In genomic region chr11:116814884-116815415, GRCm38 (mm10) we compare ENCODE assay signal across 9 mouse cellular contexts. TPM values are rescaled to one million over a fixed set of nuclear protein-coding genes. Genes with fewer than 3 reads are reported as not detected.
DNase-seq lines count a peak whose midpoint lies in the region; ATAC-seq and TF ChIP-seq lines count a peak whose summit lies in the region.
"Had no signal": no experiment of that assay in that cellular context is flagged by ENCODE, and none has a peak within 500 bp of the region (broad histone marks: within the 10 kb centered on the region; RNA-seq: fewer than 3 reads in every experiment).

No protein-coding gene starts in this region.

- no peaks in the 10 kb centered on the region for H3K9me3 ChIP-seq in kidney, postnatal 0 days (replicated peaks; ENCODE audit: low read length)
- H3K9me3 ChIP-seq in embryonic facial prominence, embryonic 13.5 days: no peaks in the 10 kb centered on the region
- H3K9me3 ChIP-seq in hindbrain, embryonic 16.5 days (ENCODE audit: control insufficient read depth, low read length): no peaks in the 10 kb centered on the region
- H3K9me3 ChIP-seq in neural tube, embryonic 12.5 days: no peaks in the 10 kb centered on the region
- H3K9me3 ChIP-seq: liver, embryonic 15.5 days had no signal

- no peak for TF ChIP-seq CTCF in kidney, postnatal 0 days (IDR thresholded peaks at IDR 0.05; ENCODE audit: low read depth)

- peaks cover 49% of the 10 kb centered on the region for H3K4me1 ChIP-seq in kidney, postnatal 0 days (replicated peaks; ENCODE audit: insufficient read depth, low read length)
- peaks cover 64% of the 10 kb centered on the region for H3K4me1 ChIP-seq in embryonic facial prominence, embryonic 13.5 days
- peaks cover 53% of the 10 kb centered on the region for H3K4me1 ChIP-seq in hindbrain, embryonic 16.5 days (ENCODE audit: control insufficient read depth, insufficient read depth, low read depth, low read length)
- peaks cover 81% of the 10 kb centered on the region for H3K4me1 ChIP-seq in neural tube, embryonic 12.5 days

- peak overlapping the region; percentile 29; the same call in 1 of the 2 replicates for H3K4me2 ChIP-seq in kidney, postnatal 0 days (ENCODE audit: low read length)
- peak overlapping the region; percentile 45 for H3K4me2 ChIP-seq in embryonic facial prominence, embryonic 13.5 days
- H3K4me2 ChIP-seq in hindbrain, embryonic 16.5 days (ENCODE audit: low read length): peak overlapping the region; percentile 22; the same call in 1 of the 2 replicates
- peak overlapping the region; percentile 39 for H3K4me2 ChIP-seq in neural tube, embryonic 12.5 days (replicated peaks)
- H3K4me2 ChIP-seq: liver, embryonic 15.5 days had no signal

- WGBS in kidney, postnatal 0 days: 26% methylated on average over 7 of the region's 7 CpGs
- 26% methylated on average over 7 of the region's 7 CpGs for WGBS in embryonic facial prominence, embryonic 13.5 days
- WGBS in hindbrain, embryonic 16.5 days: 15% methylated on average over 7 of the region's 7 CpGs
- 22% methylated on average over 7 of the region's 7 CpGs for WGBS in neural tube, embryonic 12.5 days

- H3K9ac ChIP-seq in kidney, postnatal 0 days (ENCODE audit: low read depth, low read length): no peak overlapping the region
- peak overlapping the region; percentile 53; the same call in 1 of the 2 replicates for H3K9ac ChIP-seq in embryonic facial prominence, embryonic 13.5 days
- peak overlapping the region; percentile 36 for H3K9ac ChIP-seq in hindbrain, embryonic 16.5 days (ENCODE audit: low read depth, low read length)
- no peak overlapping the region for H3K9ac ChIP-seq in neural tube, embryonic 12.5 days
- H3K9ac ChIP-seq: liver, embryonic 15.5 days had no signal

- no peak for DNase-seq in kidney, postnatal 0 days (ENCODE audit: low spot score)
- DNase-seq in kidney, adult 8-10 months: no peak
- DNase-seq in frontal cortex, postnatal 14 days (ENCODE audit: low spot score in 2 of 2): no peak
- no peak for DNase-seq in layer of hippocampus, postnatal 25 days (ENCODE audit: extremely low spot score in 1 of 2, low spot score in 1 of 2)

- peak overlapping the region; percentile 81 for H3K27ac ChIP-seq in kidney, postnatal 0 days
- H3K27ac ChIP-seq in embryonic facial prominence, embryonic 13.5 days: peak overlapping the region; percentile 94
- H3K27ac ChIP-seq in hindbrain, embryonic 16.5 days (ENCODE audit: low read depth, low read length): peak overlapping the region; percentile 88
- peak overlapping the region; percentile 87 for H3K27ac ChIP-seq in neural tube, embryonic 12.5 days
- H3K27ac ChIP-seq: liver, embryonic 15.5 days had no signal

- no peaks in the 10 kb centered on the region for H3K27me3 ChIP-seq in kidney, postnatal 0 days (ENCODE audit: insufficient read depth, low read length)
- H3K27me3 ChIP-seq in embryonic facial prominence, embryonic 13.5 days: peaks cover 8% of the 10 kb centered on the region; the same call in 1 of the 2 replicates
- no peaks in the 10 kb centered on the region for H3K27me3 ChIP-seq in hindbrain, embryonic 16.5 days (replicated peaks; ENCODE audit: control insufficient read depth, insufficient read depth, low read length)
- no peaks in the 10 kb centered on the region for H3K27me3 ChIP-seq in neural tube, embryonic 12.5 days (replicated peaks)

- H3K4me3 ChIP-seq in kidney, postnatal 0 days (replicated peaks; ENCODE audit: low read depth, low read length): no peak overlapping the region
- no peak overlapping the region; the same call in 1 of the 2 replicates for H3K4me3 ChIP-seq in embryonic facial prominence, embryonic 13.5 days
- no peak overlapping the region for H3K4me3 ChIP-seq in hindbrain, embryonic 16.5 days (ENCODE audit: low read length)
- H3K4me3 ChIP-seq in neural tube, embryonic 12.5 days: no peak overlapping the region
- H3K4me3 ChIP-seq: liver, embryonic 15.5 days had no signal

- 0 out of 2 replicates have a peak, but pooled peaks cover 2% of the 10 kb centered on the region for H3K36me3 ChIP-seq in kidney, postnatal 0 days (ENCODE audit: insufficient read depth, low read length)
- H3K36me3 ChIP-seq in embryonic facial prominence, embryonic 13.5 days: no peaks in the 10 kb centered on the region
- H3K36me3 ChIP-seq in hindbrain, embryonic 16.5 days (ENCODE audit: control insufficient read depth, insufficient read depth, low read length): no peaks in the 10 kb centered on the region
- H3K36me3 ChIP-seq in neural tube, embryonic 12.5 days: peaks cover 2% of the 10 kb centered on the region; the same call in 1 of the 2 replicates
- H3K36me3 ChIP-seq: liver, embryonic 15.5 days had no signal

- no peak for ATAC-seq in kidney, postnatal 0 days (replicated peaks; ENCODE audit: low FRiP score, low read depth)
- no peak for ATAC-seq in embryonic facial prominence, embryonic 13.5 days (ENCODE audit: insufficient number of reproducible peaks, insufficient read depth, low FRiP score, low TSS enrichment, low read depth)
- no peak for ATAC-seq in hindbrain, embryonic 16.5 days
- ATAC-seq in neural tube, embryonic 12.5 days (ENCODE audit: low FRiP score, low read depth): no peak
- no peak for ATAC-seq in megakaryocyte, adult 5-6 weeks (ENCODE audit: poor library complexity, severe bottlenecking)

RNA-seq across cellular contexts. Expression of gene Mxra7, which starts 12.9 kb away (rescaled TPM):
- polyA plus RNA-seq in kidney, postnatal 0 days (2015; fragmentation: Nextera tagmentation; extraction: Ambion mirVana): 17.6 and 18.3 TPM in 2 replicates
- 19.6 and 19.7 TPM in 2 replicates for polyA plus RNA-seq in embryonic facial prominence, embryonic 13.5 days (2015; fragmentation: Nextera tagmentation; extraction: Ambion mirVana)
- 33.7 and 37.7 TPM in 2 replicates for polyA plus RNA-seq in hindbrain, embryonic 16.5 days (2015; fragmentation: Nextera tagmentation; extraction: Ambion mirVana)
- polyA plus RNA-seq in neural tube, embryonic 12.5 days (2016; fragmentation: Nextera tagmentation; extraction: Ambion mirVana): 91.2 and 110 TPM in 2 replicates
- 0.55 TPM in 1 of 2 replicates, not detected in the other for total RNA-seq in megakaryocyte, adult 5-6 weeks (2015)
- total RNA-seq in megakaryocyte, adult 5-6 weeks (2017): 0.33 TPM in 1 of 2 replicates, not detected in the other
- total RNA-seq in layer of hippocampus, postnatal 25 days (2021): 10 to 100 TPM; 16.8 to 21.2 TPM

RNA-seq across cellular contexts. Expression of gene Mettl23, which starts 28.1 kb away (rescaled TPM):
- polyA plus RNA-seq in kidney, postnatal 0 days (2015; fragmentation: Nextera tagmentation; extraction: Ambion mirVana): 60.2 and 71.5 TPM in 2 replicates
- 78.6 and 84.4 TPM in 2 replicates for polyA plus RNA-seq in embryonic facial prominence, embryonic 13.5 days (2015; fragmentation: Nextera tagmentation; extraction: Ambion mirVana)
- polyA plus RNA-seq in hindbrain, embryonic 16.5 days (2015; fragmentation: Nextera tagmentation; extraction: Ambion mirVana): 62.6 and 62.8 TPM in 2 replicates
- 63.7 and 64.0 TPM in 2 replicates for polyA plus RNA-seq in neural tube, embryonic 12.5 days (2016; fragmentation: Nextera tagmentation; extraction: Ambion mirVana)
- total RNA-seq in megakaryocyte, adult 5-6 weeks (2015): 55.4 and 61.3 TPM in 2 replicates
- total RNA-seq in megakaryocyte, adult 5-6 weeks (2017): 38.5 and 42.6 TPM in 2 replicates
- total RNA-seq in layer of hippocampus, postnatal 25 days (2021): 10 to 100 TPM; 23.8 to 29.5 TPM

RNA-seq across cellular contexts. Expression of gene Jmjd6, which starts 28.3 kb away (rescaled TPM):
- polyA plus RNA-seq in kidney, postnatal 0 days (2015; fragmentation: Nextera tagmentation; extraction: Ambion mirVana): 52.8 and 54.1 TPM in 2 replicates
- 73.4 and 77.7 TPM in 2 replicates for polyA plus RNA-seq in embryonic facial prominence, embryonic 13.5 days (2015; fragmentation: Nextera tagmentation; extraction: Ambion mirVana)
- 67.2 and 70.2 TPM in 2 replicates for polyA plus RNA-seq in hindbrain, embryonic 16.5 days (2015; fragmentation: Nextera tagmentation; extraction: Ambion mirVana)
- 92.0 and 94.4 TPM in 2 replicates for polyA plus RNA-seq in neural tube, embryonic 12.5 days (2016; fragmentation: Nextera tagmentation; extraction: Ambion mirVana)
- 33.4 and 37.4 TPM in 2 replicates for total RNA-seq in megakaryocyte, adult 5-6 weeks (2015)
- 36.3 and 37.7 TPM in 2 replicates for total RNA-seq in megakaryocyte, adult 5-6 weeks (2017)
- 10 to 100 TPM; 30.3 TPM for total RNA-seq in layer of hippocampus, postnatal 25 days (2021)

RNA-seq across cellular contexts. Expression of gene Mfsd11, which starts 37.3 kb away (rescaled TPM):
- polyA plus RNA-seq in kidney, postnatal 0 days (2015; fragmentation: Nextera tagmentation; extraction: Ambion mirVana): 48.4 and 53.6 TPM in 2 replicates
- polyA plus RNA-seq in embryonic facial prominence, embryonic 13.5 days (2015; fragmentation: Nextera tagmentation; extraction: Ambion mirVana): 42.6 and 45.6 TPM in 2 replicates
- 52.1 and 52.7 TPM in 2 replicates for polyA plus RNA-seq in hindbrain, embryonic 16.5 days (2015; fragmentation: Nextera tagmentation; extraction: Ambion mirVana)
- polyA plus RNA-seq in neural tube, embryonic 12.5 days (2016; fragmentation: Nextera tagmentation; extraction: Ambion mirVana): 48.2 and 49.3 TPM in 2 replicates
- 22.2 and 26.2 TPM in 2 replicates for total RNA-seq in megakaryocyte, adult 5-6 weeks (2015)
- 17.6 and 26.5 TPM in 2 replicates for total RNA-seq in megakaryocyte, adult 5-6 weeks (2017)
- 10 to 100 TPM; 35.8 to 49.4 TPM for total RNA-seq in layer of hippocampus, postnatal 25 days (2021)

RNA-seq across cellular contexts. Expression of gene Srsf2, which starts 37.9 kb away (rescaled TPM):
- 664 and 665 TPM in 2 replicates for polyA plus RNA-seq in kidney, postnatal 0 days (2015; fragmentation: Nextera tagmentation; extraction: Ambion mirVana)
- 784 and 830 TPM in 2 replicates for polyA plus RNA-seq in embryonic facial prominence, embryonic 13.5 days (2015; fragmentation: Nextera tagmentation; extraction: Ambion mirVana)
- 469 and 518 TPM in 2 replicates for polyA plus RNA-seq in hindbrain, embryonic 16.5 days (2015; fragmentation: Nextera tagmentation; extraction: Ambion mirVana)
- polyA plus RNA-seq in neural tube, embryonic 12.5 days (2016; fragmentation: Nextera tagmentation; extraction: Ambion mirVana): 791 and 816 TPM in 2 replicates
- total RNA-seq in megakaryocyte, adult 5-6 weeks (2015): 784 and 845 TPM in 2 replicates
- total RNA-seq in megakaryocyte, adult 5-6 weeks (2017): 315 and 355 TPM in 2 replicates
- 100 to 1,000 TPM; 156 to 162 TPM for total RNA-seq in layer of hippocampus, postnatal 25 days (2021)

Comparison
In these comparisons a context has a peak if more than half of its experiments do, and no peak if none do; other contexts are left out.
1. H3K9ac ChIP-seq: peak in embryonic facial prominence, embryonic 13.5 days (single experiment) and hindbrain, embryonic 16.5 days (single experiment); none in kidney, postnatal 0 days (single experiment) and neural tube, embryonic 12.5 days (single experiment).
2. Peak in every context shown above with its lines, with median percentiles within 50 percentile points of each other: H3K27ac ChIP-seq and H3K4me2 ChIP-seq.